Mouse (Mus musculus): Measurements from ENCODE around the gene Asb16.

DNA sequence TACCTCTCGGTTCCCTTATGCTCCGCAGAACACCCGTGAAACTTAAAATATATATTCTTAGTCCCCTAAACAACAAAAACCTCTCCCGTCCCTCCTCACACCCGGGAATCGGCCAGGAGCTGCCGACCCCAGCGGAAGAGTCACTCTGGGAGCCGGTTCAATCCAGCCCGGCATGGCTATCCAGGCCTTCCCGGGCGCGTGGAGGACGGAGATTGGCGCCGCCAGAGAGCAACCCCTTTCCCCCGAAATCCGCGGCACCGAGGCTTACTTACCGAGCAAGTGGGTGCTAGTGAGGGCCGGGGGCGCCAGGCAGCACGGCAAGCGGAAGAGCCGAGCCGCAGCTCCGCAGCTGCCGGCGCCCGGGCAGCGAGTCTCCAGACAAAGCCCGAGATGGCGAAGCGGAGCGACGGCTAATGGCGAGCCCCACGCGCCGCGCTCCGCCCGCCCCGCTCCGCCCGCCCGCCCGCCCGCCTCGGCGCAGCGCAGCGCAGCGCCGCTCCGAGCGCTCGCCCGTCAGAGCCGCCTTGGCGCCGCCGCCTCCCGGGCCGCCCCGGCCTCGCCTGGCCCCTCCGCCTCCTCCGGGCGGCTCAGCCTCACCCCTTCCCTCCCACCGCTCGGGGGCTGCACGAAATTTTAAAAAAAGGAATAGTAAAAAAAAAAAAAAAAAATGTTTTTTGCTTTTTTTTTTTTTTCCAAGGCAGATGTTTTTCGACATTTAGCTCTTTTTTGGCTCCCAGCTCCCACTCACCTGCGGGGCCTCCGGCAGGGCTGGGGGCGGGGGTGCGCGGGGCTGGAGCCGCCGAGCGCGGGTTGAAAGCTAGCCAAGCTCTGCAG, 50.2 kb downstream of the Asb16 start:
- TF ChIP-seq POLR2A (IDR thresholded peaks at IDR 0.05; ENCODE audit: borderline replicate concordance, extremely low read depth, insufficient read depth, insufficient read length, poor library complexity, severe bottlenecking) (peak; percentile 50; the same call in 1 of the 2 replicates), CTCF (IDR thresholded peaks at IDR 0.05; ENCODE audit: borderline replicate concordance, extremely low read depth, insufficient read depth, insufficient read length) (no peak)
